ENCODE assay signal across 27 mouse cellular contexts in genomic region chr10:16033096-16033495, GRCm38 (mm10).
A peak's percentile ranks its signal among the peaks of the same experiment; 100 is the strongest.
DNase-seq lines count a peak whose midpoint lies in the region; ATAC-seq lines count a peak whose summit lies in the region.
"Had no signal": no experiment of that assay in that cellular context is flagged by ENCODE, and none has a peak within 500 bp of the region (broad histone marks: within the 10 kb centered on the region; RNA-seq: fewer than 3 reads in every experiment).

No protein-coding gene starts in this region.

- H3K9me3 ChIP-seq in hindbrain, embryonic 11.5 days (ENCODE audit: control insufficient read depth, low read length) = no peaks in the 10 kb centered on the region
- no peaks in the 10 kb centered on the region for H3K9me3 ChIP-seq in hindbrain, embryonic 14.5 days (ENCODE audit: control insufficient read depth, low read length)
- H3K9me3 ChIP-seq in neural tube, embryonic 12.5 days = no peaks in the 10 kb centered on the region
- H3K9me3 ChIP-seq: embryonic facial prominence, embryonic 13.5 days; heart, embryonic 10.5 days; limb, embryonic 13.5 days; liver, embryonic 12.5 days; midbrain, embryonic 10.5 days had no signal

- no peaks in the 10 kb centered on the region for H3K27me3 ChIP-seq in hindbrain, embryonic 11.5 days (ENCODE audit: control insufficient read depth, insufficient read depth, low read length)
- H3K27me3 ChIP-seq in hindbrain, embryonic 14.5 days (ENCODE audit: control insufficient read depth, insufficient read depth, low read length) = no peaks in the 10 kb centered on the region
- no peaks in the 10 kb centered on the region for H3K27me3 ChIP-seq in neural tube, embryonic 12.5 days (replicated peaks)
- H3K27me3 ChIP-seq: embryonic facial prominence, embryonic 13.5 days; limb, embryonic 13.5 days; liver, embryonic 12.5 days; Patski had no signal

- H3K27ac ChIP-seq in hindbrain, embryonic 11.5 days (ENCODE audit: low read depth, low read length) = 0 out of 2 replicates have a peak overlapping the region, but pooled peaks have one; percentile 7
- H3K27ac ChIP-seq in hindbrain, embryonic 14.5 days = no peak overlapping the region
- no peak overlapping the region for H3K27ac ChIP-seq in neural tube, embryonic 12.5 days
- H3K27ac ChIP-seq: embryonic facial prominence, embryonic 13.5 days; heart, embryonic 10.5 days; kidney, postnatal 0 days; limb, embryonic 13.5 days; liver, embryonic 12.5 days; midbrain, embryonic 10.5 days; stomach, postnatal 0 days had no signal

- no peak overlapping the region for H3K9ac ChIP-seq in hindbrain, embryonic 11.5 days (ENCODE audit: low read depth, low read length)
- H3K9ac ChIP-seq in hindbrain, embryonic 14.5 days = no peak overlapping the region
- no peak overlapping the region for H3K9ac ChIP-seq in neural tube, embryonic 12.5 days
- H3K9ac ChIP-seq: embryonic facial prominence, embryonic 13.5 days; limb, embryonic 13.5 days; liver, embryonic 12.5 days had no signal

- peak; percentile 9 for DNase-seq in adrenal gland, postnatal 14 days
- DNase-seq in adrenal gland, postnatal 25 days = no peak
- peak; percentile 25 for DNase-seq in hindbrain, embryonic 11.5 days (ENCODE audit: low spot score)
- no peak for DNase-seq in hindbrain, embryonic 14.5 days (ENCODE audit: low spot score)
- DNase-seq in neural tube, embryonic 10.5 days (ENCODE audit: extremely low spot score, low spot score) = no peak
- no peak for DNase-seq in ovary, postnatal 14 days (ENCODE audit: low spot score)
- DNase-seq: cerebellum, adult 18-20 months; cerebellum, postnatal 14 days; heart, postnatal 4 days; kidney, adult 18-20 months; layer of hippocampus, adult 9-11 months; lung, adult 18-20 months; lung, postnatal 10 days; right cerebral cortex, postnatal 14 days; thymus, adult 2 months; thymus, postnatal 4 days had no signal

- H3K4me1 ChIP-seq in hindbrain, embryonic 11.5 days (replicated peaks; ENCODE audit: control insufficient read depth, insufficient read depth, low read length) = no peaks in the 10 kb centered on the region
- H3K4me1 ChIP-seq in hindbrain, embryonic 14.5 days (replicated peaks; ENCODE audit: control insufficient read depth, insufficient read depth, low read length) = no peaks in the 10 kb centered on the region
- no peaks in the 10 kb centered on the region; the same call in 1 of the 2 replicates for H3K4me1 ChIP-seq in neural tube, embryonic 12.5 days
- H3K4me1 ChIP-seq: embryonic facial prominence, embryonic 13.5 days; heart, embryonic 10.5 days; limb, embryonic 13.5 days; liver, embryonic 12.5 days; midbrain, embryonic 10.5 days had no signal

- H3K4me2 ChIP-seq in hindbrain, embryonic 11.5 days (replicated peaks; ENCODE audit: low read depth, low read length) = no peak overlapping the region
- no peak overlapping the region for H3K4me2 ChIP-seq in hindbrain, embryonic 14.5 days (replicated peaks)
- no peak overlapping the region for H3K4me2 ChIP-seq in neural tube, embryonic 12.5 days (replicated peaks)
- H3K4me2 ChIP-seq: embryonic facial prominence, embryonic 13.5 days; limb, embryonic 13.5 days; liver, embryonic 12.5 days had no signal

- H3K4me3 ChIP-seq in hindbrain, embryonic 11.5 days (ENCODE audit: low read depth, low read length) = no peak overlapping the region
- no peak overlapping the region for H3K4me3 ChIP-seq in hindbrain, embryonic 14.5 days (replicated peaks; ENCODE audit: low read length)
- H3K4me3 ChIP-seq in neural tube, embryonic 12.5 days = no peak overlapping the region
- H3K4me3 ChIP-seq: embryonic facial prominence, embryonic 13.5 days; erythroblast, embryonic 14.5 days; heart, embryonic 10.5 days; limb, embryonic 13.5 days; liver, embryonic 12.5 days; midbrain, embryonic 10.5 days had no signal

- H3K36me3 ChIP-seq in hindbrain, embryonic 11.5 days (ENCODE audit: control insufficient read depth, insufficient read depth, low read length) = no peaks in the 10 kb centered on the region
- no peaks in the 10 kb centered on the region for H3K36me3 ChIP-seq in hindbrain, embryonic 14.5 days (replicated peaks; ENCODE audit: control insufficient read depth, insufficient read depth)
- H3K36me3 ChIP-seq in neural tube, embryonic 12.5 days = no peaks in the 10 kb centered on the region
- H3K36me3 ChIP-seq: embryonic facial prominence, embryonic 13.5 days; heart, embryonic 10.5 days; limb, embryonic 13.5 days; liver, embryonic 12.5 days; midbrain, embryonic 10.5 days had no signal

- peak; percentile 82 for ATAC-seq in hindbrain, embryonic 11.5 days (ENCODE audit: low FRiP score)
- ATAC-seq in hindbrain, embryonic 14.5 days (ENCODE audit: low FRiP score) = no peak
- peak; percentile 30; the same call in 1 of the 2 replicates for ATAC-seq in neural tube, embryonic 12.5 days (ENCODE audit: low FRiP score, low read depth)
- ATAC-seq: inflammation-experienced regulatory T-cells, adult 6 months; liver, embryonic 12.5 days; Patski had no signal

Comparison
In these comparisons a context has a peak if more than half of its experiments do, and no peak if none do; other contexts are left out.
1. DNase-seq: peak in adrenal gland, postnatal 14 days (single experiment) and hindbrain, embryonic 11.5 days (single experiment); none in adrenal gland, postnatal 25 days (single experiment), hindbrain, embryonic 14.5 days (single experiment), neural tube, embryonic 10.5 days (single experiment) and ovary, postnatal 14 days (single experiment).